Mouse (Mus musculus) activated CD4-positive, CD25-positive, alpha-beta regulatory T cell, adult 4 months (primary cell): Measurements from ENCODE around the gene Gm3558. TPM values are rescaled to one million over a fixed set of nuclear protein-coding genes. Genes with fewer than 3 reads are reported as not detected.
"Not testable (repeated sequence)": the region's sequence is repeated elsewhere in the genome, so short reads cannot be mapped to it uniquely, and the experiment has no call there.

Experiments used
- ATAC-seq: one replicate; pipeline ENCODE4 v1.8.0; 2017
- polyA plus RNA-seq, 2 experiments: library from polyadenylated mRNA; unstranded; fragments of 100-300 nt; shearing (Covaris generic); gene quantifications; one replicate each; pipeline ENCODE4 v1.2.1; 2017

Gm3558 gene
- polyA plus RNA-seq: 1 to 10 TPM; 2.1 to 3.1 TPM

DNA sequence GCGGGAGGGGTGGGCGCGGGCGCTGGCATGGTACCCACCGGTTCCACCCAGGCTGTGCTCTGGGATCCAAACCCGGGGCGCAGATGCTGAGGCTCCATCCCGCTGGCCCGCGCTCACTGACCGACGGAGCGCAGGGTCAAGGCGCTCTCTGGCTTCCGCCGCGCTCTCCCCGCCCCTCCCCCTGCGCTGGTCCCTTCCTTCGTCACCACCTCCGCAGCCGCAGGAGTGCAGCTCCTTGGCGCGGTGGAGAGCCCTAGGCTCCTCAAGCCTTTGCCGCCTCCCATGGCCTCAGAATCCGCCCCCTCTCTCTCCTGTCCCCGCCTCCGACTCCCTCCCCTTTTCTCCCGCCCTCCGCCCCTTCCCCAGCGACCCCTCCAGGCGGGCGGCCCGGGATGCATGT lies at the start of gene Gm3558:
Gm3558 (minus strand) TSS at position 185 of the 400 bp plus-strand sequence.
- not testable (repeated sequence) for ATAC-seq

DNA sequence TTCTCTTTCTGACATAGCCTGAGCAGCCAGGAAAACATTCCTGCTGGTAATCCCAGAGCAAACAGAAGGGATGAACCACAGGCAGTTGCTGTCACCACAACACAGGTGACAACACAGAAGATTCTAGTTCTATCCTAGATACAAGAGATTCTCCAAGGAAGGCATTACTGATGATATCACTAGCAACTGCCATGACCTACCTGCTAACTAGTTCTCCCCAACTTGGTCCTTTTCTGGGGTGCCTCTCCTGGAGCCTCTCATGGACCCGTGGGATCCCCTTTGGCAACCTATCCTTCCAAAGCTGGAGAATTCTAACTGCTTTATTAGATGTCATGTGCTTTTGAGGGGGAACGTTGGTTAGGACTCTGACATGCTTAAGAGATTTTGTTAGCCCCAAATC lies 27.1 kb upstream of the Gm3558 start, which contains the start of gene Gm10338:
Gm10338 (minus strand) TSS at position 101 of the 400 bp plus-strand sequence.
- not testable (repeated sequence) for ATAC-seq

DNA sequence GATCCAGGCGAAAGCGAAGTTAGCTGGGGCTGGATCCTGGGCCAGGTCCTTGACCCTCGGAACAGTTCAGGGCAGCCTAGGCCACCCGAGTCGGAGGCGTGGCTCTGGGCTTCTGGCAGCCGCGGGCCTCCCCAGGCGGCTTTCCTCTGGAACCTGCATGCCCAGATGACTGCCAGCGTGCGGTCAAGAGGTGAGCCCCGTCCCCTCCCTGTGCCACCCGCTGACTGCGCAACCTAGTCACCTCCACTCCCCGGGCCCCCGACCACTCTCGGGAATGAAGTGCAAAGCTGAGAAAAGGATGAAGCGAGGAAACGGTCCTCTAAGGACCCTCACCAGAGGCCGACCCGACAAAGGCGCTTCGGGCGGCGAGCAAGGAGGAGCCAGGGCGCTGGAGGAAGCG lies 476 bp downstream of the Gm3558 start:
- ATAC-seq: not testable (repeated sequence)

DNA sequence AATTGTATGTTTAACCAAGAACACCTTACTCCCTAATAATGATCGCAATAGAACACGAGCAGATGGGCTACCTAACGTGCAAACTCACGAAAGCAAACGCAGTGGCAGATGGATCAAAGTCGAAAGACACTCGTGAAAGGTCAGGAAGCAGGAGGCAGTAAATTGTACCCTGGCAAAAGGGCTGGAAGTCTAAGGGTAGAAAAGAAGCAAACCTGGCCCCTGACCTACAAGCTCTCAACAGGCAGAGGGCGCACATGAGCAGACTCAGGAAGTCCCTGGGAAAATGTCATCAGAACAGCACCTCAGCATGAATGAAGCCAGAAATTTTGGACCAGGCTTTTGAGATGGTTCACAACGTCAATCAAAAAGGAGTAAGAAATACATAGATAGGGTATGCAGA lies 1.1 kb downstream of the Gm3558 start:
- ATAC-seq: not testable (repeated sequence)

Other genes with a start within 250 kb of the Gm3558 start
- not detected for gene Gm5797, start 236.2 kb downstream of the Gm3558 start, polyA plus RNA-seq
- not detected for gene Gm8374, start 203.4 kb downstream of the Gm3558 start, polyA plus RNA-seq
- not detected for gene Gm3755, start 117.6 kb downstream of the Gm3558 start, polyA plus RNA-seq
- gene Gm3752, start 84.8 kb downstream of the Gm3558 start, polyA plus RNA-seq: 10 to 100 TPM in 1 of 2 experiments, 1 to 10 TPM in 1; 5.1 to 10.4 TPM
- gene Gm10338, start 27.0 kb upstream of the Gm3558 start, polyA plus RNA-seq: not detected
- not detected for gene Gm10128, start 75.4 kb upstream of the Gm3558 start, polyA plus RNA-seq
- gene Gm26661, start 223.0 kb upstream of the Gm3558 start, polyA plus RNA-seq: not detected
- 1 to 10 TPM; 5.1 to 6.6 TPM for gene Flnb, start 249.4 kb upstream of the Gm3558 start, polyA plus RNA-seq